Mouse (Mus musculus) inflammation-experienced regulatory T-cells, adult 6 months (primary cell): ENCODE data around the gene Olfr1253. TPM values are rescaled to one million over a fixed set of nuclear protein-coding genes. Genes with fewer than 3 reads are reported as not detected.

Experiments
- ATAC-seq: one replicate; pipeline ENCODE4 v1.8.0; 2017
- polyA plus RNA-seq, 3 experiments: library from polyadenylated mRNA; unstranded; fragments of 100-300 nt; shearing (Covaris generic); gene quantifications; one replicate each; pipeline ENCODE4 v1.2.1; 2017

Olfr1253 gene
- not detected for polyA plus RNA-seq

DNA sequence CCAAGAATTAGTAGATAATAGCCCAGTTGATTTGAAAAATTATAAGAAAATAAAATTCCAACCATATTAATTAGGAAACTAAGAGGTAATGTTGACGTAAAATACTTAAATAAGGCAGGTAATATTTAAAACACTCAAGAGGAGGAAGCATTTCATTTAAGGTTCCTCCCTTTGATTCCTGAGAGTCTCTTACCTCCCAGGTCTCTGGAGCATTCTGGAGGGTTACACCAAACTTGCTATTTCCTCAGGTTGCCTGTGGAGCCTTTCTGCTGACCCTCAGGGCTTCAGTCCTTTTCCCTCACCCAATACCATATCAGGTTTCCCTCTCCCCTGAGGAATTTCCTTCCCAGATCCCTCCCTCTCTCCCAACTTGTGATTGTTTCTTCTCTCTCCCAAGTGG lies at the start of gene Olfr1253:
Gene Olfr1253, minus strand, starts transcription at position 101 of the 400 bp plus-strand sequence.
- ATAC-seq: no peak

DNA sequence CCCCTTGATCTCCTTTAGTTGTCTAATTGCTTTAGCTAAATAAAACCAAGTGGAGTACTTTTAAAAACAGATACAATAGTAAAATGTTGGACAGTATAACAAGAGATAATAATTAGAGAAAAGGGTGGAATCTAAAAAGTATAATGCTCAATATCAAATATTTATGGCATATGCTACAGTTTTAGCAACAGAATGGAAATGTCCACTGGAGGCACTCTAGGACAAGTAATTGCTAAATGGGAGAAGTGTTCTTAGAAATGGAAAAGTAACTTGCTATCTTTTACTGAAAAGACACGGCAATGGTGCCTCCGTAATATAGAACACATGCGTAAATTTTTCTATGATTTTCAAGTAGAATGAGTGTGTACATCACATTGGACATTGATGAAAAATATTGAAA lies 42.7 kb upstream of the Olfr1253 start:
- no peak for ATAC-seq

GRCm38 (mm10) chr2:89793519-89793918 lies 36.6 kb upstream of the Olfr1253 start, which contains the start of gene Olfr1254:
TSS of gene Olfr1254 (minus strand) at chr2:89793619.
- ATAC-seq: no peak

- no peak for ATAC-seq
Observed at GRCm38 (mm10) chr2:89724912-89725311, 32.0 kb downstream of the Olfr1253 start, which contains the start of gene Olfr1252. TSS of gene Olfr1252 (minus strand) at chr2:89725012.

Other genes with a start within 250 kb of the Olfr1253 start
- not detected for gene Olfr1243, start 225.6 kb downstream of the Olfr1253 start, polyA plus RNA-seq
- not detected for gene Olfr1245, start 178.6 kb downstream of the Olfr1253 start, polyA plus RNA-seq
- not detected for gene Olfr1246, start 163.9 kb downstream of the Olfr1253 start, polyA plus RNA-seq
- under 1 TPM in 1 of 3 experiments, not detected in 2; 0.07 TPM for gene Olfr1247, start 143.0 kb downstream of the Olfr1253 start, polyA plus RNA-seq
- gene Olfr1248, start 138.8 kb downstream of the Olfr1253 start, polyA plus RNA-seq: not detected
- not detected for gene Olfr1249, start 122.1 kb downstream of the Olfr1253 start, polyA plus RNA-seq
- gene Olfr1250, start 95.6 kb downstream of the Olfr1253 start, polyA plus RNA-seq: not detected
- not detected for gene Olfr1251, start 85.2 kb downstream of the Olfr1253 start, polyA plus RNA-seq
- gene Olfr1252, start 32.1 kb downstream of the Olfr1253 start, polyA plus RNA-seq: not detected
- gene Olfr1254, start 36.5 kb upstream of the Olfr1253 start, polyA plus RNA-seq: not detected
- not detected for gene Olfr1255, start 55.0 kb upstream of the Olfr1253 start, polyA plus RNA-seq
- gene Olfr1256, start 84.5 kb upstream of the Olfr1253 start, polyA plus RNA-seq: not detected
- not detected for gene Olfr48, start 91.1 kb upstream of the Olfr1253 start, polyA plus RNA-seq
- not detected for gene Olfr1257, start 121.3 kb upstream of the Olfr1253 start, polyA plus RNA-seq
- not detected for gene Olfr1258, start 170.2 kb upstream of the Olfr1253 start, polyA plus RNA-seq
- gene Olfr1259, start 191.6 kb upstream of the Olfr1253 start, polyA plus RNA-seq: not detected
- gene Olfr1260, start 217.2 kb upstream of the Olfr1253 start, polyA plus RNA-seq: not detected
- not detected for gene Olfr1261, start 234.1 kb upstream of the Olfr1253 start, polyA plus RNA-seq
- not detected for gene Olfr1262, start 243.1 kb upstream of the Olfr1253 start, polyA plus RNA-seq